Mouse (Mus musculus): ENCODE measurements around the gene Ccdc89. TPM values are rescaled to one million over a fixed set of nuclear protein-coding genes. Genes with fewer than 3 reads are reported as not detected.
A peak's percentile ranks its signal among the peaks of the same experiment; 100 is the strongest.

The Ccdc89 gene
- polyA plus RNA-seq, 1 experiment: 0.83 TPM

GRCm38 (mm10) chr7:90461441-90461840, 35.1 kb downstream of the Ccdc89 start:
- TF ChIP-seq CTCF (IDR thresholded peaks at IDR 0.05; ENCODE audit: borderline replicate concordance, insufficient read depth, low read length) (no peak), POLR2A (IDR thresholded peaks at IDR 0.05; ENCODE audit: low read depth, low read length) (no peak)
- no peaks in the 10 kb centered on the region; the same call in 1 of the 2 replicates for H3K4me1 ChIP-seq (ENCODE audit: control insufficient read depth, insufficient read depth, low read length)
- no peak overlapping the region for H3K27ac ChIP-seq (ENCODE audit: insufficient read depth, low read length)
- H3K4me3 ChIP-seq (ENCODE audit: insufficient read depth, low read length): no peak overlapping the region

- Histone ChIP-seq H3K4me3 (ENCODE audit: insufficient read depth, low read length) (no peak overlapping the region), H3K27ac (ENCODE audit: insufficient read depth, low read length) (no peak overlapping the region), H3K4me1 (ENCODE audit: control insufficient read depth, insufficient read depth, low read length) (peaks cover 5% of the 10 kb centered on the region; the same call in 1 of the 2 replicates)
- TF ChIP-seq POLR2A (IDR thresholded peaks at IDR 0.05; ENCODE audit: low read depth, low read length): no peak
- no peak for TF ChIP-seq CTCF (IDR thresholded peaks at IDR 0.05; ENCODE audit: borderline replicate concordance, insufficient read depth, low read length)
These were observed 47.1 kb downstream of the Ccdc89 start for GRCm38 (mm10) chr7:90473511-90473910.

GRCm38 (mm10) chr7:90475793-90476312, 49.5 kb downstream of the Ccdc89 start, which contains the start of gene Tmem126b:
Gene Tmem126b (minus strand): TSS chr7:90476001.
- H3K4me1 ChIP-seq (ENCODE audit: control insufficient read depth, insufficient read depth, low read length): peaks cover 5% of the 10 kb centered on the region; the same call in 1 of the 2 replicates
- peak within 1 kb of the TSS; percentile 78 for H3K4me3 ChIP-seq (ENCODE audit: insufficient read depth, low read length)
- H3K27ac ChIP-seq (ENCODE audit: insufficient read depth, low read length): no peak within 1 kb of the TSS
- TF ChIP-seq CTCF (IDR thresholded peaks at IDR 0.05; ENCODE audit: borderline replicate concordance, insufficient read depth, low read length) (no peak), POLR2A (IDR thresholded peaks at IDR 0.05; ENCODE audit: low read depth, low read length) (peak; percentile 91)

GRCm38 (mm10) chr7:90476313-90477245, 50.2 kb downstream of the Ccdc89 start, which contains the start of gene Dlg2:
Gene Dlg2 (plus strand): TSS chr7:90476672.
- Histone ChIP-seq H3K4me1 (ENCODE audit: control insufficient read depth, insufficient read depth, low read length) (peaks cover 5% of the 10 kb centered on the region; the same call in 1 of the 2 replicates), H3K27ac (ENCODE audit: insufficient read depth, low read length) (no peak within 1 kb of the TSS), H3K4me3 (ENCODE audit: insufficient read depth, low read length) (peak within 1 kb of the TSS; percentile 78)
- no peak for TF ChIP-seq POLR2A (IDR thresholded peaks at IDR 0.05; ENCODE audit: low read depth, low read length)
- no peak for TF ChIP-seq CTCF (IDR thresholded peaks at IDR 0.05; ENCODE audit: borderline replicate concordance, insufficient read depth, low read length)

Other genes with a start within 250 kb of the Ccdc89 start
- gene Ccdc83, start 160.8 kb upstream of the Ccdc89 start, polyA plus RNA-seq (2011; ENCODE audit: insufficient read length, low read depth, missing spikeins): not detected in 2 replicates
- 31.1 and 41.3 TPM in 2 replicates for gene Sytl2, start 124.3 kb upstream of the Ccdc89 start, polyA plus RNA-seq (2011; ENCODE audit: insufficient read length, low read depth, missing spikeins)
- gene Crebzf, start 16.2 kb downstream of the Ccdc89 start, polyA plus RNA-seq (2011; ENCODE audit: insufficient read length, low read depth, missing spikeins): 40.1 and 52.7 TPM in 2 replicates
- gene Tmem126a, start 30.7 kb downstream of the Ccdc89 start, polyA plus RNA-seq (2011; ENCODE audit: insufficient read length, low read depth, missing spikeins): 79.9 and 89.8 TPM in 2 replicates
- 16.8 and 19.1 TPM in 2 replicates for gene Tmem126b, start 49.4 kb downstream of the Ccdc89 start, polyA plus RNA-seq (2011; ENCODE audit: insufficient read length, low read depth, missing spikeins)
- gene Dlg2, start 50.1 kb downstream of the Ccdc89 start, polyA plus RNA-seq (2011; ENCODE audit: insufficient read length, low read depth, missing spikeins): 3.3 and 5.2 TPM in 2 replicates